Mouse (Mus musculus) cerebellum, adult 2 months (tissue): ENCODE measurements around the gene Armc6.

Experiments used
- CTCF ChIP-seq: fragments of 200-500 bp; IDR thresholded peaks from 2 replicates; pipeline ENCODE4 v1.5.1; 2011; ENCODE audit warnings: low read depth, mild to moderate bottlenecking, control low read depth, low read length, moderate library complexity, borderline replicate concordance; ENCODE audit not compliant: insufficient read depth
- POLR2A ChIP-seq: fragments of 200-500 bp; IDR thresholded peaks from 2 replicates; pipeline ENCODE4 v1.6.1; 2011; ENCODE audit warnings: low read length, control low read depth, borderline replicate concordance; ENCODE audit not compliant: insufficient read depth

DNA sequence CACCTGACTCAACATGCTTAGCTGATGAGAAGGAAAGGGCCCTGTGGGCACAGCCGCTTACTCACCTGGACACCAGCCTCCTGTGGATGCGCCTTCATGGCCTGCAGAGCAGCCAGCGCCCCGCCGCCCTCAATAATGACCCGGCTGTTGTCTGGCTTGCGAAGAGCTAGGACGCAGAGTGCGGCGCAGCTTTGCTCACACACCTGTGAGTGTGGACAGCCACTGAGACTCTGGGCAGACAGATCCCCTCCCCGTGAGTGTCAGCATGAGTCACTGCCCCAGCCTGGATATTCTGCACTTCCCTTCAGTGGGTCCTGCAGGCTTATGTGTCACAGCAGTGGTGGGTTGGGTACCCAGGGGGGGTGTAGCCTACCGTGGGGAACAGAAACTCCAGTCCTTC, 12.2 kb downstream of the Armc6 start:
- TF ChIP-seq CTCF, result no peak
- TF ChIP-seq POLR2A, result no peak
